In the genomic region with DNA sequence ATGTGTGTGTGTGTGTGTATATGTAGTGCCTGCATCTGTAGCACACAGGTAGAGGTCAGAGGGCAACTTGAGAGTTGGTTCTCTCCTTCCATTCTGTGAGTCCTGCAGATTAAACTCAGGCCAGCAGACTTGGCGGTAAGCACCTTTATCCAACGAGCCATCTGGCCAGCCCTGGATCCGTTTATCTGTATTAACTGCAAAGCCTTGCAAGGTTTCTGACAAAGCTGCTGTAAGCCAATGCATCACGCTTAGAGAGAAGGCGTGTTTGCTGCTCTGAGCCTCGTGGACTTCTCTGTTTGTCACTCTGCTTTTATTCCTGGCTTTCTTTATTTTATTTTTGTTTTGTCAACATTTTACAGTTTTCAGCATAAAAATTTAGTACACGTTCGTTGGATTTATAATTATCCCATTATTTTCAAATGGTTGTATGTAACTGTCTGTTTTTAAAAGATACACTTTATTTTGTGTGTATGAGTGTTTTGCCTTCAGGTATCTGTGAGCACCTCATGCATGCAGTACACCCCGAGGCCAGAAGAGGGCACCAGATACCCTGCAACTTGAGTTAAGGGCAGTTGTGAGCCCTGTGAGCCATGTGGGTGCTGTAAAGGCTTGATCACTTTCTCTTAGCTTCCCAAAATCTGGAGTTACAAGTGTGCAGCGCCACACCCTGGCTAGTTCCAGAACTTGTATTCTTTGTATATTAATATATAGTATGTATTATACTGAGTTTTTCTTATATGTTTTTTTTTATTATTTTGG, we compare ENCODE assay signal across 8 mouse cellular contexts. TPM values are rescaled to one million over a fixed set of nuclear protein-coding genes. Genes with fewer than 3 reads are reported as not detected.
A peak's percentile ranks its signal among the peaks of the same experiment; 100 is the strongest.
DNase-seq lines count a peak whose midpoint lies in the region; ATAC-seq and TF ChIP-seq lines count a peak whose summit lies in the region.

No protein-coding gene starts in this region.

- peaks cover 51% of the 10 kb centered on the region for H3K36me3 ChIP-seq in heart, embryonic 10.5 days
- no peaks in the 10 kb centered on the region; the same call in 1 of the 2 replicates for H3K36me3 ChIP-seq in liver, embryonic 16.5 days (ENCODE audit: control insufficient read depth, insufficient read depth)
- H3K36me3 ChIP-seq in neural tube, embryonic 15.5 days, result peaks cover 79% of the 10 kb centered on the region
- peaks cover 2% of the 10 kb centered on the region; the same call in 1 of the 2 replicates for H3K36me3 ChIP-seq in testis, adult 2 months (ENCODE audit: control insufficient read depth, insufficient read depth, low read length)

- no peaks in the 10 kb centered on the region for H3K4me1 ChIP-seq in bone marrow, adult 2 months (ENCODE audit: control insufficient read depth, insufficient read depth, low read length)
- H3K4me1 ChIP-seq in embryonic fibroblast, embryonic 13.5 days (ENCODE audit: control insufficient read depth, insufficient read depth, low read length), result no peaks in the 10 kb centered on the region
- peaks cover 17% of the 10 kb centered on the region for H3K4me1 ChIP-seq in heart, embryonic 10.5 days
- no peaks in the 10 kb centered on the region for H3K4me1 ChIP-seq in liver, embryonic 16.5 days (ENCODE audit: control insufficient read depth, low read depth, low read length)
- H3K4me1 ChIP-seq in neural tube, embryonic 15.5 days, result no peaks in the 10 kb centered on the region
- H3K4me1 ChIP-seq in testis, adult 2 months (ENCODE audit: control insufficient read depth, insufficient read depth, low read length), result no peaks in the 10 kb centered on the region

- no peak overlapping the region for H3K4me2 ChIP-seq in liver, embryonic 16.5 days (ENCODE audit: low read depth, low read length)
- no peak overlapping the region for H3K4me2 ChIP-seq in neural tube, embryonic 15.5 days

- H3K27ac ChIP-seq in bone marrow, adult 2 months (ENCODE audit: control insufficient read depth, insufficient read depth, low read depth, low read length, poor library complexity), result no peak overlapping the region
- H3K27ac ChIP-seq in embryonic fibroblast, embryonic 13.5 days (ENCODE audit: insufficient read depth, low read length), result no peak overlapping the region
- H3K27ac ChIP-seq in heart, embryonic 10.5 days, result no peak overlapping the region
- no peak overlapping the region for H3K27ac ChIP-seq in liver, embryonic 16.5 days (ENCODE audit: low read length)
- H3K27ac ChIP-seq in neural tube, embryonic 15.5 days (replicated peaks), result no peak overlapping the region
- H3K27ac ChIP-seq in testis, adult 2 months (ENCODE audit: control insufficient read depth, insufficient read depth, low read depth, low read length), result no peak overlapping the region

- WGBS in bone marrow, adult 2 months, result 46% methylated on average over 10 of the region's 10 CpGs
- WGBS in heart, embryonic 10.5 days, result 51% methylated on average over 10 of the region's 10 CpGs
- 24% methylated on average over 10 of the region's 10 CpGs for WGBS in liver, embryonic 16.5 days (ENCODE audit: insufficient replicate concordance)
- WGBS in neural tube, embryonic 15.5 days, result 58% methylated on average over 10 of the region's 10 CpGs

- DNase-seq in CD8-positive naive resting alpha-beta T cell, adult 2 months (ENCODE audit: low read depth in 2 of 2, low spot score in 2 of 2), result peak; percentile 90 to 94
- DNase-seq in heart, embryonic 10.5 days (ENCODE audit: low spot score), result peak; percentile 91
- peak; percentile 94 for DNase-seq in kidney, postnatal 4 days

- H3K9me3 ChIP-seq in heart, embryonic 10.5 days, result no peaks in the 10 kb centered on the region
- H3K9me3 ChIP-seq in liver, embryonic 16.5 days (replicated peaks; ENCODE audit: control insufficient read depth, low read length), result no peaks in the 10 kb centered on the region
- no peaks in the 10 kb centered on the region for H3K9me3 ChIP-seq in neural tube, embryonic 15.5 days (replicated peaks)

- no peaks in the 10 kb centered on the region for H3K27me3 ChIP-seq in heart, embryonic 10.5 days (ENCODE audit: insufficient read depth, poor library complexity, severe bottlenecking)
- H3K27me3 ChIP-seq in liver, embryonic 16.5 days (ENCODE audit: control insufficient read depth, insufficient read depth, low read depth, low read length), result no peaks in the 10 kb centered on the region
- H3K27me3 ChIP-seq in neural tube, embryonic 15.5 days (replicated peaks), result no peaks in the 10 kb centered on the region
- no peaks in the 10 kb centered on the region for H3K27me3 ChIP-seq in testis, adult 2 months (ENCODE audit: control insufficient read depth, insufficient read depth, low read length)

- no peak for TF ChIP-seq POLR2A in bone marrow, adult 2 months (IDR thresholded peaks at IDR 0.05; ENCODE audit: borderline replicate concordance, control insufficient read depth, low read depth, low read length)
- TF ChIP-seq POLR2A in embryonic fibroblast, embryonic 13.5 days (IDR thresholded peaks at IDR 0.05; ENCODE audit: low read depth, low read length), result no peak
- TF ChIP-seq POLR2A in testis, adult 2 months (IDR thresholded peaks at IDR 0.05; ENCODE audit: control insufficient read depth, low read depth, low read length), result no peak

- peak; percentile 67 for ATAC-seq in liver, embryonic 16.5 days (ENCODE audit: low read depth)
- peak; percentile 58; the same call in 1 of the 2 replicates for ATAC-seq in neural tube, embryonic 15.5 days (ENCODE audit: low FRiP score)

- no peak overlapping the region for H3K9ac ChIP-seq in liver, embryonic 16.5 days (ENCODE audit: low read depth, low read length)
- H3K9ac ChIP-seq in neural tube, embryonic 15.5 days (replicated peaks), result no peak overlapping the region

- peak; percentile 96 for TF ChIP-seq CTCF in bone marrow, adult 2 months (IDR thresholded peaks at IDR 0.05; ENCODE audit: control insufficient read depth, insufficient read depth, low read length)
- TF ChIP-seq CTCF in embryonic fibroblast, embryonic 13.5 days (IDR thresholded peaks at IDR 0.05; ENCODE audit: borderline replicate concordance, insufficient read depth, low read length), result peak; percentile 87
- TF ChIP-seq CTCF in testis, adult 2 months (IDR thresholded peaks at IDR 0.05; ENCODE audit: control insufficient read depth, insufficient read depth, insufficient replicate concordance, low read depth, low read length), result peak; percentile 85; the same call in 1 of the 2 replicates

- no peak overlapping the region for H3K4me3 ChIP-seq in bone marrow, adult 2 months (replicated peaks; ENCODE audit: control insufficient read depth, low read depth, low read length)
- H3K4me3 ChIP-seq in embryonic fibroblast, embryonic 13.5 days (ENCODE audit: insufficient read depth, low read length), result no peak overlapping the region
- H3K4me3 ChIP-seq in heart, embryonic 10.5 days, result no peak overlapping the region
- no peak overlapping the region for H3K4me3 ChIP-seq in liver, embryonic 16.5 days (ENCODE audit: low read depth, low read length)
- H3K4me3 ChIP-seq in neural tube, embryonic 15.5 days (replicated peaks), result no peak overlapping the region
- H3K4me3 ChIP-seq in testis, adult 2 months (ENCODE audit: control insufficient read depth, low read depth, low read length), result no peak overlapping the region

RNA-seq across cellular contexts. Expression of gene Plekhb2, which starts 17.2 kb away (rescaled TPM):
- 57.1 and 61.9 TPM in 2 replicates for polyA plus RNA-seq in bone marrow, adult 2 months (2011; ENCODE audit: insufficient read depth, insufficient read length, low replicate concordance, missing spikeins)
- 76.5 and 113 TPM in 2 replicates for polyA plus RNA-seq in embryonic fibroblast, embryonic 13.5 days (2011; ENCODE audit: insufficient read length, low read depth, missing spikeins)
- polyA plus RNA-seq in heart, embryonic 10.5 days (2016; fragmentation: Nextera tagmentation; extraction: Ambion mirVana), result 37.8 and 65.1 TPM in 2 replicates
- 9.1 and 10.6 TPM in 2 replicates for polyA plus RNA-seq in liver, embryonic 16.5 days (2015; fragmentation: Nextera tagmentation; extraction: Ambion mirVana)
- 81.7 and 84.0 TPM in 2 replicates for polyA plus RNA-seq in neural tube, embryonic 15.5 days (2015; fragmentation: Nextera tagmentation; extraction: Ambion mirVana)
- polyA plus RNA-seq in testis, adult 2 months (2012; rRNA removed), result 12.7 TPM in 2 replicates

RNA-seq across cellular contexts. Expression of gene Fam168b, which starts 24.1 kb away (rescaled TPM):
- polyA plus RNA-seq in bone marrow, adult 2 months (2011; ENCODE audit: insufficient read depth, insufficient read length, low replicate concordance, missing spikeins), result 22.2 and 28.7 TPM in 2 replicates
- polyA plus RNA-seq in embryonic fibroblast, embryonic 13.5 days (2011; ENCODE audit: insufficient read length, low read depth, missing spikeins), result 91.4 and 133 TPM in 2 replicates
- polyA plus RNA-seq in heart, embryonic 10.5 days (2016; fragmentation: Nextera tagmentation; extraction: Ambion mirVana), result 66.7 and 73.6 TPM in 2 replicates
- polyA plus RNA-seq in liver, embryonic 16.5 days (2015; fragmentation: Nextera tagmentation; extraction: Ambion mirVana), result 12.7 and 13.5 TPM in 2 replicates
- 107 and 119 TPM in 2 replicates for polyA plus RNA-seq in neural tube, embryonic 15.5 days (2015; fragmentation: Nextera tagmentation; extraction: Ambion mirVana)
- 59.1 and 70.5 TPM in 2 replicates for polyA plus RNA-seq in testis, adult 2 months (2012; rRNA removed)
